Mouse (Mus musculus): Measurements from ENCODE around the gene Rwdd2a. TPM values are rescaled to one million over a fixed set of nuclear protein-coding genes. Genes with fewer than 3 reads are reported as not detected.

The Rwdd2a gene
- polyA plus RNA-seq, 1 experiment from 2014 or later, result 2.3 TPM

Other genes with a start within 250 kb of the Rwdd2a start
- 5.4 and 5.9 TPM in 2 replicates for gene Ube2cbp, start 107.0 kb upstream of the Rwdd2a start, polyA plus RNA-seq (2016; fragmentation: Nextera tagmentation; extraction: Ambion mirVana)
- 15.3 and 16.5 TPM in 2 replicates for gene Dop1a, start 104.8 kb upstream of the Rwdd2a start, polyA plus RNA-seq (2016; fragmentation: Nextera tagmentation; extraction: Ambion mirVana)
- gene Pgm3, start 149 bp upstream of the Rwdd2a start, polyA plus RNA-seq (2016; fragmentation: Nextera tagmentation; extraction: Ambion mirVana), result 37.2 and 38.1 TPM in 2 replicates
- gene Me1, start 124.0 kb downstream of the Rwdd2a start, polyA plus RNA-seq (2016; fragmentation: Nextera tagmentation; extraction: Ambion mirVana), result 15.2 and 17.8 TPM in 2 replicates
- 11.8 and 14.9 TPM in 2 replicates for gene Prss35, start 171.7 kb downstream of the Rwdd2a start, polyA plus RNA-seq (2016; fragmentation: Nextera tagmentation; extraction: Ambion mirVana)

Data from embryonic facial prominence, embryonic 12.5 days (tissue).